Mouse (Mus musculus): ENCODE measurements at regions not wholly inside any gene's neighbourhood (a gene's known extent, or its start where the extent isn't known, plus 50 kb on each side); places are given as distances from the start of the nearest gene placed in this dataset.

DNA sequence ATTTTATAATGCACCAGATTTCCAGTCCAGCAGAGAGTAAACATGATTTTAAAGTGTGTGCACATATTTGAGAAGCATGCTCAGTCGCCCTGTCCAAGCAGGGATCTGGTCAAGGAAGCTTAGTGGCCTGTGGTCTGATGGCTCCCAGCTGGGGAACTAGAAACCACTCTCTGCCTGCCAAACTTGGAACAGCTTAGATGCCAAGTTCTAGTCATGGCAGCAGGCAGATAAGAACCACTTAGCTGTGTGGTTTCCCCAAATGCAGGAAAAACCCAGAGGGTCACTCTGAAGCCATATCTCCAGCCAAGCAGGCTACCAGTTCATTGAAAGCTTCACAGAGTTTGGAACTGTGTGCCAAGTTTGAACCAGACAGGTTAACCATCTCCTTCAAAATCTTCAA lies 86.1 kb downstream of the Fam114a2 start:
- no peak for DNase-seq

DNA sequence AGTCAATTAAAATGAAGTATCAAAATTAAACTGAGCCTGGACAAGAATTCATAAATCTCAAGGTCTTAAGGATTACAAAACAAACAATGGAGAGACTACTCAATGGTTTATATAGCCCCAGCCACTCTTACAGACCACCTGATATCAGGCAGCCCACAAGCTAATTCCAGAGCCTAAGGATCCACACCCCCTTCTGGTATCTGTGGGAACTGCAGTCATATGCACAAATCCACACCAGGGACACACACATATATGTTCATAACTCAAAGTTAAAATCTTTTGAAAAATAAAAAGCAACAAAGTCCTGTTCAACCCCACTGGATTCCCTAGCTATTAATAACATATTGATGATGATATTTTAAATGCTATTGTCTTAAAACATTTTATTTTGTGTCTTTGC lies 86.5 kb downstream of the Fam114a2 start:
- no peak for DNase-seq

DNA sequence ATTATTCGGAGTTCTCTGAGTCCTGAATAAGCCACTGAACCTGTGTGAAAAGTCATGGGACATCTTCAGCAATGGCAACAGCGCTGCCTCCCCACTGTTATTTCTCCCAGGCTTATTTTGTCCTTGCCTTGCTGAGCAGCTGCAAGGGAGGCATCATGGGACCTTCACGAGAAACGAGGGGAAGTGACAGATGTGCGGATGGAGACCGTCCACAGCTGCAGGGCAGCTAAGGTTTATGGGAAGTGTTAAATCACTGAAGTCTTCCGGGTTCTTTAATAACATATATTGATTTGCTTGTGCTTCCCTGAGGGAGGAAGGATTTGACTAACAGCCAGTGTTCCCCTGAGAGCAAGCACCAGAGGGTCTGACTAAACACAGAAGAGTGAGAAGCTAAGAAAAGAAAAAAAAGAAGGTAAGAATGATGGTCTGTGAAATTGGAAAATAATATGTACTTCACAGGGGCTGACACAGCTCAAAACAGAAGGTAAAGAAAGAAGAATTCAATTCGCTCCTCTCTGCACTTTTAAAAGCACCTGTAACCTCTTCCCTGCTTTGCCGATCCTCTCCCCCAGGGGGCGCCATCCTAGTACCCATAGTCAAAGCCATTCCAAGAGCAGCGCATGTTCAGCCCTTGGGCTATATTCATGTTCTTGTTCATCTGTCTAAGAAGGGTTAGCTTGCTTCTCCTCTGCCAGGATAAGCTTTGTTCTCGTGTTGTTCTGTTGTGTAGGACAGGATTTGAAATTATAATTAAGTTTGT lies 92.2 kb downstream of the Fam114a2 start:
- no peak for DNase-seq

DNA sequence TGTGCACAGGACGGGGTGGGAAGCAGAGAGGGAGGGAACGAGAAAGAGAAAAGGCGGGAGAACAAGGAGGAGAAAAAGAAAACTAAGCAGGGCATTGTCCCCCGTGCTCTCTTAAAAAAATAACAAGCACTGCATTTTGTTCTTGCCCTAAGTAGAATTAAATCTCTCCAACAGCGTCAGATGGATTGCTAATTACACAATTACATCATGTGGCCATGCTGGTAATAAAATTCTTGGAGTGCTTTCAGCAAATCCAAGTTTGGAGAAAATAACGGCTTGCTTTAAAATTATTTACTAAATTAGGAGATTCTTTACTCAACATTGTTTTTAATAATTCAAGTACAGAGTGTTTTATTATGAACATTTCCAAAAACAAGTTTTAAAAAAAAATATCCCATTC lies 99.0 kb downstream of the Fam114a2 start:
- DNase-seq, result no peak

DNA sequence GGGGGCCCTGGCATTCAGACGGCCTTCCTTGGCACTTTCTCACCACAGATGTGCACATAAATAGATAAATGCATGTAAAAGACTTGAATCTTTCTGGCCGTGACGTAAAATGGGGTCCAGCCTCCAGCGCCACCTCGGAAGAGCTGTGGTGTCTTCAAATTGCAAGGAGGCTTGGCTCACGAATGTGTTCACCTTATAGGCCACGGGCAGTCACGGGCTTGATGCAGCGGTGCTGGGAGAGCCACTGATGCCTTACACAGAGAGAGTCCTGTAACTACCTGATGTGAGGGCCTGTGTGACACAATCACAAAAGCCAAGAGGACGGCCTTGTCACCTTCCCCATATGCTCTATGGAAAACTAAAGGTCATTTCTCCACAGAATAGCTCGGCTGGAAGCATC lies 102.4 kb downstream of the Fam114a2 start:
- no peak for DNase-seq

- no peak for DNase-seq
Measured at GRCm38 (mm10) chr11:57415167-57415566, 103.2 kb downstream of the Fam114a2 start.

DNA sequence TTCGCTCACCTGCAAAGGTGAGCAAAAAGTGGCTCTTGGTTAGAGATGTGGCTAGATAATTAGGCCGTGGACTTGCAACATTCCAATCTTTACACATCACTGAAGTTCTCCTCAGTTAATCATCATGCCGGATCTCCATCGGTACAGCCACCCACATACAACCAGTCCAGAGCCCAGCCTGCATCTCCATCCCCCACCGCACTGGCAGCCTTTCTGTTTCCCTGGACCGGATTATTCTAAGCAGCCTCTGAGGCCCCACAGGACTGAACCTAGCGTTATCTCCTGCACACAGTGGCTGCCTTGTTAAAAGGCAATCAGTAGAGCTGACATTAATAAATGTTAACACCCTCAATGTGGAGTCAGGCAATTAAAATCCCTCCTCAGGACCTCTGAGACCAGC lies 103.7 kb downstream of the Fam114a2 start:
- peak; percentile 54 for DNase-seq

DNA sequence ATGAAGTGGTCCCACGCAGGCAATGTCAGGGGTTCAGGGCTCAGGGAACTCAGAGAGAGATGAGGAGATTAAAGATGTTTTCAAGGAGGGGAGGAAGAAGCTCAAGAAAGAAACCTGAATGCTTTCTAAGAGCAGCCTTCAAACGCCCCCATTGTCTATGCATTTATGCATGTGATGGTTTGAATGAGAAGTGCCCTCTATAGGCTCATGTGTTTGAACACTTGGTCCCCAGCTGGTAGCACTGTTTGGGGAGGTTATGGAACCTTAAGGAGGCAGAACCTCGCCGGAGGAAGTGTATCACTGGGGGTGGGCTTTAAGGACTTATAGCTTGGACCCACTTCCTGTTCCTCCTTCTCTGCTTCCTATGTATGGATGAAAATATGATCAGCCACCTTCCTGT lies 105.1 kb downstream of the Fam114a2 start:
- no peak for DNase-seq

- peak; percentile 84 for DNase-seq
Measured at GRCm38 (mm10) chr11:57412766-57413165, 105.7 kb downstream of the Fam114a2 start.

DNA sequence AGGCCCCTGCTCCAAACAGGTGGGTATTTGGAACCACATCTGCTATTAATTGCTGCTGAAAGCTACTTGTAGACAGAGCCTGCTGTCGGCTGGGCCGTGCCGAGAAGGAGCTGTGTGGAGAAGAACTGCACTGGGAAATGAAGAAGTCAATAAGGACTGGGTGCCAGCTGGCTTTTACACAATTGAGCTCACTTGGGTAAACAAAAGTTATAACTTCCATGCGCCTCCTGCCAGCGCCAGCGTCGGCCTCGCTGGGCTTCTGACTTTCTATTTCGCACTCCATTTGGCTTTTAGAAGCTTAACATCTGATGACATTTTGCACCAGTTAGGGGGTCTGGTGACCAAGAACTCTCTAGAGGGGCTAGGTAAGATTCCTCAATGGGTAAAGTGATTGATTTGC lies 114.2 kb downstream of the Fam114a2 start:
- no peak for DNase-seq

- no peak for DNase-seq
Measured at GRCm38 (mm10) chr11:57401610-57402009, 116.8 kb downstream of the Fam114a2 start.

GRCm38 (mm10) chr11:57399366-57399765 lies 119.1 kb downstream of the Fam114a2 start:
- no peak for DNase-seq

GRCm38 (mm10) chr11:57396429-57396828 lies 122.0 kb downstream of the Fam114a2 start:
- DNase-seq, result no peak

- no peak for DNase-seq
Measured at GRCm38 (mm10) chr11:57390826-57391225, 127.6 kb downstream of the Fam114a2 start.

All from right cerebral cortex, adult 18-20 months (tissue).